Mouse (Mus musculus): Measurements from ENCODE around the gene Sdc4.

GRCm38 (mm10) chr2:164426952-164427351 lies 16.7 kb downstream of the Sdc4 start:
- TF ChIP-seq CTCF (conservative IDR thresholded peaks at IDR 0.05; ENCODE audit: low read length) = no peak
- no peak for TF ChIP-seq NANOG (IDR thresholded peaks at IDR 0.05; ENCODE audit: borderline replicate concordance, low read length)
- TF ChIP-seq POU5F1 (IDR thresholded peaks at IDR 0.05; ENCODE audit: borderline replicate concordance, low read length) = no peak
